Mouse (Mus musculus): ENCODE measurements around the gene Kremen2. TPM values are rescaled to one million over a fixed set of nuclear protein-coding genes. Genes with fewer than 3 reads are reported as not detected.

Gene Kremen2
- polyA plus RNA-seq, 1 experiment from 2014 or later = 0.25 TPM

- Histone ChIP-seq H3K36me3 (ENCODE audit: control insufficient read depth, insufficient read depth, low read length) (peaks cover 7% of the 10 kb centered on the region), H3K4me2 (ENCODE audit: low read depth, low read length) (no peak overlapping the region), H3K27me3 (ENCODE audit: control insufficient read depth, insufficient read depth, low read depth, low read length) (peaks cover 52% of the 10 kb centered on the region), H3K4me3 (ENCODE audit: low read length) (no peak overlapping the region), H3K4me1 (replicated peaks; ENCODE audit: control insufficient read depth, insufficient read depth, low read length) (peaks cover 14% of the 10 kb centered on the region), H3K9ac (ENCODE audit: low read length) (no peak overlapping the region), H3K9me3 (ENCODE audit: control insufficient read depth, low read length) (no peaks in the 10 kb centered on the region), H3K27ac (ENCODE audit: low read length) (no peak overlapping the region)
- no peak for ATAC-seq (ENCODE audit: low read depth)
- WGBS = 10% methylated on average over 6 of the region's 6 CpGs
Measured at GRCm38 (mm10) chr17:23748026-23748425, 2.4 kb upstream of the Kremen2 start.

- WGBS = 71% methylated on average over 3 of the region's 3 CpGs
- Histone ChIP-seq H3K36me3 (ENCODE audit: control insufficient read depth, insufficient read depth, low read length) (peaks cover 2% of the 10 kb centered on the region; the same call in 1 of the 2 replicates), H3K4me3 (ENCODE audit: low read length) (no peak overlapping the region), H3K4me1 (replicated peaks; ENCODE audit: control insufficient read depth, insufficient read depth, low read length) (peaks cover 15% of the 10 kb centered on the region), H3K4me2 (ENCODE audit: low read depth, low read length) (no peak overlapping the region), H3K27me3 (ENCODE audit: control insufficient read depth, insufficient read depth, low read depth, low read length) (peaks cover 57% of the 10 kb centered on the region), H3K9me3 (ENCODE audit: control insufficient read depth, low read length) (no peaks in the 10 kb centered on the region), H3K9ac (ENCODE audit: low read length) (no peak overlapping the region), H3K27ac (ENCODE audit: low read length) (no peak overlapping the region)
- ATAC-seq (ENCODE audit: low read depth) = no peak
Measured at GRCm38 (mm10) chr17:23747471-23747870, 1.8 kb upstream of the Kremen2 start.

GRCm38 (mm10) chr17:23746767-23747166, 1.1 kb upstream of the Kremen2 start:
- H3K27me3 ChIP-seq (ENCODE audit: control insufficient read depth, insufficient read depth, low read depth, low read length) = peaks cover 64% of the 10 kb centered on the region
- ATAC-seq (ENCODE audit: low read depth) = no peak
- H3K4me2 ChIP-seq (ENCODE audit: low read depth, low read length) = no peak overlapping the region
- no peak overlapping the region for H3K4me3 ChIP-seq (ENCODE audit: low read length)
- no peaks in the 10 kb centered on the region for H3K36me3 ChIP-seq (ENCODE audit: control insufficient read depth, insufficient read depth, low read length)
- no peaks in the 10 kb centered on the region for H3K9me3 ChIP-seq (ENCODE audit: control insufficient read depth, low read length)
- 75% methylated on average over 3 of the region's 3 CpGs for WGBS
- H3K9ac ChIP-seq (ENCODE audit: low read length) = no peak overlapping the region
- peaks cover 21% of the 10 kb centered on the region for H3K4me1 ChIP-seq (replicated peaks; ENCODE audit: control insufficient read depth, insufficient read depth, low read length)
- no peak overlapping the region for H3K27ac ChIP-seq (ENCODE audit: low read length)

GRCm38 (mm10) chr17:23746311-23746710, 678 bp upstream of the Kremen2 start:
- ATAC-seq (ENCODE audit: low read depth) = no peak
- peaks cover 69% of the 10 kb centered on the region for H3K27me3 ChIP-seq (ENCODE audit: control insufficient read depth, insufficient read depth, low read depth, low read length)
- H3K27ac ChIP-seq (ENCODE audit: low read length) = no peak overlapping the region
- no peak overlapping the region for H3K9ac ChIP-seq (ENCODE audit: low read length)
- no peak overlapping the region for H3K4me3 ChIP-seq (ENCODE audit: low read length)
- H3K36me3 ChIP-seq (ENCODE audit: control insufficient read depth, insufficient read depth, low read length) = no peaks in the 10 kb centered on the region
- peak overlapping the region; percentile 49; the same call in 1 of the 2 replicates for H3K4me2 ChIP-seq (ENCODE audit: low read depth, low read length)
- H3K9me3 ChIP-seq (ENCODE audit: control insufficient read depth, low read length) = no peaks in the 10 kb centered on the region
- WGBS = 6% methylated on average over 12 of the region's 12 CpGs
- peaks cover 21% of the 10 kb centered on the region for H3K4me1 ChIP-seq (replicated peaks; ENCODE audit: control insufficient read depth, insufficient read depth, low read length)

GRCm38 (mm10) chr17:23744651-23745050, 982 bp downstream of the Kremen2 start:
- 6% methylated on average over 14 of the region's 14 CpGs for WGBS
- Histone ChIP-seq H3K4me1 (replicated peaks; ENCODE audit: control insufficient read depth, insufficient read depth, low read length) (peaks cover 28% of the 10 kb centered on the region), H3K4me3 (ENCODE audit: low read length) (no peak overlapping the region), H3K27me3 (ENCODE audit: control insufficient read depth, insufficient read depth, low read depth, low read length) (peaks cover 76% of the 10 kb centered on the region), H3K4me2 (ENCODE audit: low read depth, low read length) (no peak overlapping the region; the same call in 1 of the 2 replicates), H3K9me3 (ENCODE audit: control insufficient read depth, low read length) (no peaks in the 10 kb centered on the region), H3K9ac (ENCODE audit: low read length) (no peak overlapping the region), H3K36me3 (ENCODE audit: control insufficient read depth, insufficient read depth, low read length) (no peaks in the 10 kb centered on the region), H3K27ac (ENCODE audit: low read length) (no peak overlapping the region)
- no peak for ATAC-seq (ENCODE audit: low read depth)

GRCm38 (mm10) chr17:23744076-23744475, 1.6 kb downstream of the Kremen2 start:
- H3K9ac ChIP-seq (ENCODE audit: low read length) = no peak overlapping the region
- H3K9me3 ChIP-seq (ENCODE audit: control insufficient read depth, low read length) = no peaks in the 10 kb centered on the region
- no peaks in the 10 kb centered on the region for H3K36me3 ChIP-seq (ENCODE audit: control insufficient read depth, insufficient read depth, low read length)
- no peak for ATAC-seq (ENCODE audit: low read depth)
- peaks cover 76% of the 10 kb centered on the region for H3K27me3 ChIP-seq (ENCODE audit: control insufficient read depth, insufficient read depth, low read depth, low read length)
- no peak overlapping the region for H3K27ac ChIP-seq (ENCODE audit: low read length)
- no peak overlapping the region for H3K4me2 ChIP-seq (ENCODE audit: low read depth, low read length)
- no peak overlapping the region for H3K4me3 ChIP-seq (ENCODE audit: low read length)
- WGBS = 21% methylated on average over 8 of the region's 8 CpGs
- H3K4me1 ChIP-seq (replicated peaks; ENCODE audit: control insufficient read depth, insufficient read depth, low read length) = peaks cover 27% of the 10 kb centered on the region

- Histone ChIP-seq H3K4me1 (replicated peaks; ENCODE audit: control insufficient read depth, insufficient read depth, low read length) (peaks cover 39% of the 10 kb centered on the region), H3K27ac (ENCODE audit: low read length) (no peak overlapping the region), H3K9ac (ENCODE audit: low read length) (no peak overlapping the region), H3K4me3 (ENCODE audit: low read length) (peak overlapping the region; percentile 27; the same call in 1 of the 2 replicates), H3K36me3 (ENCODE audit: control insufficient read depth, insufficient read depth, low read length) (no peaks in the 10 kb centered on the region), H3K4me2 (ENCODE audit: low read depth, low read length) (peak overlapping the region; percentile 32; the same call in 1 of the 2 replicates), H3K9me3 (ENCODE audit: control insufficient read depth, low read length) (no peaks in the 10 kb centered on the region), H3K27me3 (ENCODE audit: control insufficient read depth, insufficient read depth, low read depth, low read length) (peaks cover 73% of the 10 kb centered on the region)
- ATAC-seq (ENCODE audit: low read depth) = no peak
- 60% methylated on average over 12 of the region's 12 CpGs for WGBS
Measured at GRCm38 (mm10) chr17:23742941-23743340, 2.7 kb downstream of the Kremen2 start.

- no peak overlapping the region for H3K9ac ChIP-seq (ENCODE audit: low read length)
- peak overlapping the region; percentile 27 for H3K4me3 ChIP-seq (ENCODE audit: low read length)
- peak overlapping the region; percentile 32 for H3K4me2 ChIP-seq (ENCODE audit: low read depth, low read length)
- H3K4me1 ChIP-seq (replicated peaks; ENCODE audit: control insufficient read depth, insufficient read depth, low read length) = peaks cover 43% of the 10 kb centered on the region
- no peak overlapping the region for H3K27ac ChIP-seq (ENCODE audit: low read length)
- H3K9me3 ChIP-seq (ENCODE audit: control insufficient read depth, low read length) = no peaks in the 10 kb centered on the region
- H3K36me3 ChIP-seq (ENCODE audit: control insufficient read depth, insufficient read depth, low read length) = peaks cover 2% of the 10 kb centered on the region
- peaks cover 66% of the 10 kb centered on the region for H3K27me3 ChIP-seq (ENCODE audit: control insufficient read depth, insufficient read depth, low read depth, low read length)
- 6% methylated on average over 44 of the region's 44 CpGs for WGBS
- ATAC-seq (ENCODE audit: low read depth) = no peak
Measured at GRCm38 (mm10) chr17:23742210-23742793, 3.3 kb downstream of the Kremen2 start.

GRCm38 (mm10) chr17:23741359-23742209, 4.0 kb downstream of the Kremen2 start:
- Histone ChIP-seq H3K36me3 (ENCODE audit: control insufficient read depth, insufficient read depth, low read length) (peaks cover 9% of the 10 kb centered on the region), H3K9me3 (ENCODE audit: control insufficient read depth, low read length) (no peaks in the 10 kb centered on the region), H3K4me2 (ENCODE audit: low read depth, low read length) (no peak overlapping the region), H3K4me1 (replicated peaks; ENCODE audit: control insufficient read depth, insufficient read depth, low read length) (peaks cover 43% of the 10 kb centered on the region), H3K9ac (ENCODE audit: low read length) (no peak overlapping the region), H3K27ac (ENCODE audit: low read length) (no peak overlapping the region), H3K27me3 (ENCODE audit: control insufficient read depth, insufficient read depth, low read depth, low read length) (peaks cover 60% of the 10 kb centered on the region), H3K4me3 (ENCODE audit: low read length) (no peak overlapping the region)
- no peak for ATAC-seq (ENCODE audit: low read depth)
- 46% methylated on average over 38 of the region's 38 CpGs for WGBS

Data from lung, embryonic 16.5 days (tissue).